Mouse (Mus musculus) adrenal gland, postnatal 4 days (tissue): ENCODE data around the gene Lif. TPM values are rescaled to one million over a fixed set of nuclear protein-coding genes. Genes with fewer than 3 reads are reported as not detected.

Experiments
- DNase-seq, 2 experiments: peaks; one replicate each; pipeline ENCODE4 v3.0.0; 2021 to 2022; ENCODE audit warnings: low spot score in 2 of 2, mixed read lengths in 2 of 2
- total RNA-seq, 2 experiments: library from RNA; stranded (reverse); gene quantifications; 2 replicates each; pipeline ENCODE4 v1.2.3; 2021

The Lif gene
- total RNA-seq, 2 experiments from 2014 or later, result 0.76 to 0.99 TPM

DNA sequence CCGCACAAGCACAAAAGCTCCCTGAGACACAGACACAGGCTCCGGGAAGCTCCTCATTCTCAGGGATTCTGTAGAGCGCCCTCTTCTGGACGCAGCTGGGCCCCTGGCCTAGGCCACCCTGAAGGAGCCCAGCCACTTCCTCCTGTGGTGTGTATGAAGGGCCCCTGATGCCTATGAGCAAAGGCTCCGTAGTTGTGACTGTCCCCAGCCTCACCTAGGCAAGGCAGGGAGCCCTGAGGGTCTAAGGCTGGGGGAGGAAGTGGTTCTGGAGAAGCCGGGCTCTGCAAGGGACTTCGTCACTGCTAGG is 3.8 kb downstream of the Lif start:
- DNase-seq, result peak in 1 of 2 experiments; percentile 49

DNA sequence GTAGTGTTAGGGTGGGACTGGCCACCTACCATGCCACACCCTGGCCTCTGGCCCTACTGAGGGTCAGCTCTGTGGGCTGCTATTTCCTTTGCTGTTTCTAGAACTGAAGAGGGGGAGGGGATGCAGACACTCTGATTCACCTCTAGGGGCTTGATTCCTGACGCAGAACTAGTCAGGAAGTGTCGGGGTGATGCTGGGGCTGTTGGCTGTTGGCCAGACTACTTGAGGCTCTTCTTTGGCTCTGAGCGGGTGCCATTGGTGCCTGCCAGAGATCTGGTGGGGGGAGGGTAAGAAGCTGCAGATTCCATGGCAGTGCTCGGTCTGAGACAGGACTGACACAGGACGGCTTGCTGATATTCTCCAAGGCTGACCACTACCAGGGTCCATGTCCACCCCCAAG is 4.6 kb downstream of the Lif start:
- no peak for DNase-seq

DNA sequence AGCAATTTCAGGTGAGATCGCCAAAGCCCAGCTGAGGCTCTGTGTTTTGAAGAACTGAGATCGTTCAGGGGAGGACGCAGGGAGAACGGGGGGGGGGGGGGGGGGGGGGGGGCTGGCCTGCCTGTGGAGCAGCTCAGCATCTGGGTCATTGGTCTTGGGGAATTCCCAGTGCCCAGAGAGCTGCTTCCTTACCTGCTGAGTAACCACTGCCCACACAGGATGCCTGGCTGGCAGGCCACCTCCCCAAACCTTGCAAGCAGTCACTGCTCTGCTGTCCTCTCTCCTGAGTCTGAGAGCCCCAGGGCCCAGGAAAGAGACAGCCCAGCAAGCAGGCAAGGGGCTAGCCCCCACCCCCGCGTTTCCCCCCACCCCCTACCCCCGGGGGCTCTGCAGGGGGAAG is 5.5 kb downstream of the Lif start:
- no peak for DNase-seq

DNA sequence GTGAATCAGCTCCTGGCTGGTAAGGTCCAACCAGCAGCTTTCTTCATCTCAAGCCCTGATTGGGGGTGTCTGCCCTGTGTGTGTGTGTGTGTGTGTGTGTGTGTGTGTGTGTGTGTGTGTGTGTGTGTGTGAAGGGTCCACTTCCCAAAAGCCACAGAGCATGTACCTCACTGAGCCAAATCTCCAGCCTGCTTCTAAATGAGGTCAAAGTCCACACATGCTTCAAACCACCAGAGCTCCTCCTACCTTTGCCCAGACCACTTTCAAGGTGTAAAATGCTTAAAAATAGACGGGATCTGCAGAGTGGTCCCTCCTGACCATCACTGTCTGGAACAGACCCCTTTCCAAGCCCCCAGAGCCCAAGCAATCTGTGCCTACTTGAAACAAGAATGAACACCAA is 5.9 kb downstream of the Lif start:
- DNase-seq, result no peak

DNA sequence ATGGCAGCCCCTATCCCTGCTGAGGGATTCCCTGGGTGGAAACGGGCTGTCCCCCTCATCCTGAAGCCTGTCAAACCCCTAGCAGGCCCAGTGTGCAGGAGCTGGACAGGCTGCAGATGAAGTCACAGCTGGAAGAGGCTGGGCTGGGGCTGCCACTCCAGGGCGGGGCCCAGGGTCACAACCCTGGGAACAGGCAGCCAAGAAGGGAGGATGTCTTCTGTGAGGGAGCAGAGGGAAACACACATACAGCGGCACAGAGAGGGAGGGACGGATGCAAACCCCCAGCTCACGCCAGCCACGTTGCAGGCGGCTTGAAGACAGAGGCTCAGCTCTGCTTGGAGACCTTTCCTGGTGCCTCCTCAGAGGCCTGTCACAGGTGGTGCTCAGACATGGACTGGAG is 6.7 kb downstream of the Lif start:
- DNase-seq, result no peak

DNA sequence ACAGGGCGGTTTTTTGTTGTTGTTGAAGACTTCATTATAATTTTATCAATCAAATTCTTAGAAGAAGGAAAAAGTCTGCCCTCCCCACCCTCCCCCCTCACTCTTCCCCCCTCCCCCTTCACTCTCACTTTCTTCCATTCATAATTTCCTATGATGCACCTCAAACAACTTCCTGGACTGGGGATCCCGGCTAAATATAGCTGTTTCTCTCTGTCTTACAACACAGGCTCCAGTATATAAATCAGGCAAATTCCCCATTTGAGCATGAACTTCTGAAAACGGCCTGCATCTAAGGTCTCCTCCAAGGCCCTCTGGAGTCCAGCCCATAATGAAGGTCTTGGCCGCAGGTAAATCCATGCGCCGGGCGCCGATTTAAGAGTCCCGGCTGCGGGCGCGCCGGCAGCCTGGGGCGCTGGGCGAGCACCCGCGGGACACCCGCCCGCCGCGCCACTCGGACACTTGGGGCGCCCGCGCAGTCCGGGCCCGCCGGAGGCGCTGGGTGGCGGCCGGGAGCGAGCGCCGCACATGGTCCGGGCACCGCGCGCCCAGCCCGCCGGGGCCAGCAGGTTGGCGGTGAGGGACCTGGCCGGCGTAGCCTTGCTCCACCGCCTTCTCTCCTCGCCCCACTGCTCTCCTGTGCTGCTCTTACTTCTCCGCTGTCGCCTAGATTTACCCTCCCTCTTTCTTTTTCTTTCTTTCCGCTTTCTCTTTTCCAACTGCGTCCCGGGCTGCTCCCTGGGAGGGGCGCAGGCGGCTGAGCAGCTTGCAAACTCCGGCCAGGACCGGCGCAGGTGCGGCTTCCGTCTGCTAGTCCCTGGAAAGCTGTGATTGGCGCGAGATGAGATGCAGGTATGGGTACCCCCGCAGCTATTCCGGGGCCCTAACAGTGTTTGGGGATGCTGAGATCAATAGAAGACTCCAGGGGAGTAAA is 9.2 kb downstream of the Lif start:
- DNase-seq, result no peak

DNA sequence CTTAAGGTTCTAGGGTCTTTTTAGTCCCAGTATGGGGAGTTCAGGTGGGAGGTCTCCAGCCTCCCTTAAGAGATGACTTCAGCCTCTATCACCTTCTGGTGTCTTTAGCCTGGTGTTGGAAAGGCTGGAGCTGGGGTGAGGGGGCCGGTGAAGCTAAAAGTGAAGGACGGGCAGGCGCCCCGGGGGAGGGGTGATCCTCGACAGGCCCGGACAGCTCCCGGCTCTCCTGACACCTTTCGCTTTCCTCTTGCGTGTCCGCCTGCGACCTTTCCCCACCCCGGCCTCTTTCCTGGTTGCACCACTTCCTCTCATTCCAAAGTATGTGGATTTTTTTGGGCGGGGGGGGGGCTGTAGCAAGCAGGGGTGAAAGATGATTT is 9.8 kb downstream of the Lif start:
- DNase-seq, result no peak

DNA sequence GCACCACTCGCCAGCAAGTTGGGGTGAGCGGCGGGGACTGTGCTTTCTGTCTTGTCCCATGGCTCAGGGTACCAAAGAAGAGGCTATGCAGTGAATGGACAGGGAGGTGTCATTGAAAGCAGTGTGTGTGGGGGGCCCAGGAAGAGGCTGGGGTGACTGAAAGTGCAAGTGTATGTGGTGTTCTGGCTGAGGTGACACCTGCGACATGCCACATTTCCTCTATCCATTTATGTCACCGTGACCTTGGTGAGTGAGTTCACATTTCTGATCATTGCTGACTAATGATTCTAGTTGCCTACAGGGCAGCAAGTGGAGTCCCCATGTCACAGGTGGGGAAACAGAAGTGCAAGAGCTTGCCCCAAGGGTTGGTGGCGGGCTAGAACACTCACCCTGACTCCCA is 11.1 kb downstream of the Lif start:
- DNase-seq, result no peak

DNA sequence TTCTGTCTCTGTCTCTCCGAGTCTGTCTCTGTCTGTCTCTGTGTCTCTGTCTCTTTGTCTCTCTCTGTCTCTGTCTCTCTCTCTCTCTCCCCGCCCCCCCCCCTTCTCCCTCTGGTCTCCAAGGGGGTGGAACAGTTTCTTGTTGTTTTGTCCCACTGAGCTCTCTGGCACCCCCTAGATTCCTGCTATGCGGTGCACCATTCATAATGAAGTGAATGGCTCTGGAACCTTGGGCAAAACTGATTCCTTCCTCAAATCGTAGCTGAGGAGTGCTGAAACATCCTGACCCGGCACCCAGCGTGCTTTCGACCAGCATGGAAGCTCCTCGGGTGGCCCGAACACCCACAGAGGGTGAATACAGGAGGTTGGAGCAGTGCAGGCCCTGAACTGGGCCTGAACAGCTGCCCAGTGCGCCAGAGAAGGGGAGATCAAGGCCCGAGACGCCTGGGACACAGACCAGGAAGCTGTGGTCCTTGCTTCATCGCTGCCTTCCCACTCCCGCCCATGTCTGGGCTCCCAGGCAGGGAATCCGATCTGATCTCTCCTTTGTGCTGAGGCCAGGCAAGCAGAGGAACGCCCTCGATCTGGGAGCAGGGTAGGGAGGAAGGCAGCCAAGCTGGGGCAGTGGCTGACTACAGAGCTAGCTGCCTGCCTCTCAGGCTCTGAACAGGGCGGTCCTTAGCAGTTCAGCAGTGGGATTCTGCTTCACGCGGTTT is 13.5 kb downstream of the Lif start:
- no peak for DNase-seq

DNA sequence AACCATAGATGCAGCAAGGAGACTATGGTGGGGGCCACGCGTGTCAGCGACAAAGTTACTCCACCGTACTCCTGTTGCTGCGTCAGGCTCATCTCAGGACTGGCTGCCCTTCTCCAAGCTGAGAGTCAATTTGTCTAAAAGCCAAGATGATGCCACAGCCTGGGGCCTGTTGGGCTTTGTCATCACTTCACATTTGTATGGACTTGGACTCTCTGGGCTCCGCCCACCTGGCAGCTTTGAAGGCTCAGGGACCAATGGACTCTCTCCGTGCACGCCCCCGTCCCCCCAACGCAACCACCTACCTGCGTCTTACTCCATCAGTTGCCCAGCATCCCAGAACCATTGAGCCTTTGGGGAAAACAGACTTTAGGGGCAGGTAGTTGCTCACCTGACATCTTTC is 14.2 kb downstream of the Lif start:
- no peak for DNase-seq

DNA sequence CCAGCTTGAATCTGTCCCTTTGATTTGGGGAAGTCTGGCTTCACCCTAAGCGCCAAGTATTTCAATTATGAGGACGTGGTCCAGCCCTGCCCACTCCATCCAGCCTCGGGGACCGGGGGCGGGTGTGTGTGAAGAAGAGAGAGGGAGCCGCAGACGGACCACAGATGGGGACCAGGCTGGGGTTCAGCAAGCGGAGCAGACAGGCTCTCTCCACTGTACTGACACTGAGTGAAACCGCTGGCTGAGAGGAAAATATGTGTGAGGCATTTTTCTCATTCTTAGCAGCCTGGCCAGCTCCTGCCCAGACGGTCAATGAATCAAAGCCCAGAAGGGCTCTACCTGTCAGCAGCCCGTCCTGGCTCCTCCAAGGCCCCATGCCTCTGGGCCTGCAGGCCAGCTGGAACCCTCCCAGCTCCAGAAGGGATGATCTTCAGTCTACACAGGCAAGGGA is 19.1 kb downstream of the Lif start:
- DNase-seq, result no peak

DNA sequence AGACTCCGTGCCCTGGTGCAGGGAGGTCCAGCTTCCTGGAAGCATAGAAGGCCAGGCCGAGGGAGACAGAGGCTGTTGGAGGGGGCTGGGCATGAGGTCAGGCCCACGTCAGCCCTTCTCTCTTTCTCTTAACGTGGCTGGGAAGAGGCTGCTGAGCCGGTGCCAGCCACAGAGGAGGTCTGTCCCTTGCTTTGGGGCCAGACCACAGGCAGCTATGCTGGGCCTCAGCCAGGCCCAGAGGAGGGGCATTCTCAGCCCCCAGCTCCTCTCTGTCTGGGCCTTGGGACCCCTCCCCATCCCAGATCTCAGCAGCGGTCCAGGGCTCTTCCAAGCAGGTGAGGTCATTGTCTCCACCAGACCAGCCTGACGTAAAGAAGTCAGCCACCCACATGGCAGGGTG is 22.6 kb downstream of the Lif start:
- DNase-seq, result no peak

DNA sequence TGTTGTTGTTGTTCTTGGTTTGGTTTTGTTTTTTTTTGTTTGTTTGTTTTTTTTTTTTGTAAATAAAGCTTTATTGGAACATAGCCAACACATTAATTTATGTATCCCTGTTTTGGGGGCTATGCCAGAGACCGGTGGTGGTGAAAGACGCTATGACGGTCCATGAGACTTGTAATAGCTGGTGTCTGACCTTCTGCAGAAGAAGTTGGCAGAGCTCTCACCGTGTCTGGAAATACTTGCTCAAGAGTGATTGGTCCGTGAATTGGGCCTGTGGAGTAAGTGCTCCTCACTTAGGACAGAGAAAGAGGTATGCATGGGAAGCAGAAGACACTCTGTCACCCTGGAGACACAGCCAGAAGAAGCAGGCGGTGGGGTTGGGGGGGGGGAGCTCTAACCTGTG is 24.5 kb downstream of the Lif start:
- no peak for DNase-seq

DNA sequence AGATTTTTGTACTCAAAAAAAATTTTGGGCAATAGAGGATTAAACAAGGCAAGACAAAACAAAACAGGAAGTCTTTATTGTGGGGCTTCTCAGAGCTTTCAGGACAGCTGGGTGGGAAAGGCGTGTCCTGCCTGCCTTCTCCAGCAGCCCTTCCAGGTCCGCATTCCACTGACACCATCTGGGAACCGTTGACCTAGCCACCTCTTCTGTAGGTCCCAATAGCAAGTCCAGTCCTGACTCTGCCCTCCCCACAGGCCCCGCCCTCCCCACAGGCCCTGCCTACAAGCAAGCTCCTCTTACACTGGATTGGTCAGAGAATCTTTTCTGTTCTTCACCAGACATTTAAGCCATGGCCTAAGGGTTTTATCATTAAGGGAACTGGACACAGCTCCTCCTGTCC is 26.3 kb downstream of the Lif start:
- DNase-seq, result no peak

DNA sequence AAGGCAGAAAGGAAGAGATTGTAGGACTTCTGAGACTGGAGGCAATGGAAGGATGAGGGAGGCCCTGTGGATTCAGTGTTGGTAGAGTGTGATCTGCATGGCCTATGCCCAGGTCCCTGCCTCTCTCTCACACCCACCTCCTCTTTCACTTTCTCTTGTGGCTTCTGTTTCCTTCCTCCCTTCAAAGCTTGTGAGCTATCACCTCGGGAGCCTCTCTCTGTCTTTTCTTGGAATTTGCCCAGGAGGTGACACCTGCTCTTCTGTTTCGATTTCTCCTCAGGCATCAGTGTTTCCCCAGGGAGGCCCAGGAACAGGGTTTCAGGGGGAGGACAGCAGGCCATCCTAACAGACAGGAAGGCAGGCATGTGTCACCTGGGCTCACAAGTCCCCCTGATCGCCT is 31.9 kb downstream of the Lif start:
- DNase-seq, result no peak

DNA sequence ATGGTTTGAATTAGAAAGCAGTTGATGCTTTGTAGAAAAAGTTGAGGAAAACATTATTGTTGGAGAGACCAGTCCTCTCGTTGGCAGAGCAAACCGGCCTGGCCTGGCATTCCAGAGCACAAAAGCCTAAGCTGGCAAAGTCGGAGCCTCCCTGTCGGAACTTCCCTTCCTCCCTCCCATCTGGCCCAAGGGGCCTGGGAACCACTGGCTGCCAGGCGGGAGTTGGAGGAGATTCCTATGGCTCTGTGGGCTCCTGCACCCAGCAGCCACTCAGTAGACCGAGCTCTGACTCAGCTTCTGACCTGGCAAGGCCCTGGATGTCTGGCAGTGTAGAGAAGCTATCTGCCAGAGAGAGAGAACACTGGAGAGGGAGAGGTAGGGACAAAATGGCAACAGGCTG is 34.3 kb downstream of the Lif start:
- no peak for DNase-seq

DNA sequence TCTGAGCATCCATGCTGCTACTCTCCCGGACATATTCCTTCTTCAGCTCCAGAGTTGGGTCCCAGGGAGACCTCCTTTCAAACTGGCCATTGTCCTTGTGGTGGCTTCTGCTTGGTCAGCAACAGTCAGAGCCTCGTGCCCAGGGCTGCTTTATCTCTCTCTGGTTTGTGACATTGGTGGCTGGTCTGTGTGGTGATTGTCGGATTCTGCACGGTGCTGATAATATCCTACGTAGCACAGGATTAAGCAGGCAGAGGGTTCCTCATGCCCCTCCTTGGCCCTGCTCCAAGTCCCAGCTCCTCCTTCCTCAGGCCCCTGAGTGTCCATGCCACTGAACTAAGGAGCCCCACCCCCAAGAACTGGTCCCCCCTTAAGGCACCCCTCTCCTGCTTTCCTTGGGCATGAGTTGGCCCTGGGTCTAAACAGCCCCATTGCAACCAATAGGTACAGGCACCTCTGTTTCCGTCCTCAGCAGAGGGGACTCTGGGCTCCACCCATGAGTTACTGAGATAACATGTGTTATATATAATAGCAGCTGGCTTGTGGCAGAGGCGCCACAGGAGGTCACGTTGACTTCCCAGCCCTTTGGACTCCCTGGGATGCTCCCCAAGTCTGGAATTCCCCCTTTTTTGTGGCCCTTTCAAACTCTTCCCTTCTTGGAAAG is 35.0 kb downstream of the Lif start:
- DNase-seq, result no peak

DNA sequence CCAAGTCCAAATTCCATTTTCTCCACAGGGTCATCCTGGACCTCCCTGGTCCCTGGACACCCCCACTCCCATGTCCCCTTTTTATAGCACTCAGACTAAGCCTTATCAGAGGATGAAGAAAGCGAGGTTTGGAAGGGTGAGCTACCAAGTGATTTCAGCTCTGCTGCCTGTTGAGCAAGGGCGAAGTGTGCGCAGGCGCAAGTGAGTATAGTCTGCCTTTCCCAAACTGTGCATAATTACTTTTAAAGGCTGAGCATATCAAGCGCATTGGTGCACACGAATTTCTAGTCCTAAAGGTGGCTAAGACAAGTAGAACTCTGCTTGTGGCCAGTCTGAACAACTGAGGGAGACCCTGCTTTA is 35.5 kb downstream of the Lif start:
- no peak for DNase-seq

DNA sequence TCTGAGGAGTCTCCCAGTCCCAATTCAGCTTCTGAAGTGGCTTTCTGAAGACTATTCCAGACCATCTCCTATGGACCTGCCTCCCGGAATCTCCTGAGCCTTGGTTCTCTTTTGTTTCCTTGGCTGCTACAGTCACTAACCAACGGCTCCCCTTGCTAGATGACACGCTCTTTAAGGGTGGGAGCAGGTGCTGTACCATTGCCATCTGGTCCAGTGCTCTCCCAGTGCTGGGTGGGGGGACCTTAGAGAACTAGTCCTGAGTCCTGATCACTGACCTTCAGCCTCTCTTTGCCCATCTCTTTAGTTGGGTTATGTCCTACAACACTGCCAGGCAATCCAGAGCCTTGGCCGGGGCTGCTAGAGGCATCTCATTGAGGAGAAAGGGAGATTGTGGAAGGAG is 36.1 kb downstream of the Lif start:
- no peak for DNase-seq

DNA sequence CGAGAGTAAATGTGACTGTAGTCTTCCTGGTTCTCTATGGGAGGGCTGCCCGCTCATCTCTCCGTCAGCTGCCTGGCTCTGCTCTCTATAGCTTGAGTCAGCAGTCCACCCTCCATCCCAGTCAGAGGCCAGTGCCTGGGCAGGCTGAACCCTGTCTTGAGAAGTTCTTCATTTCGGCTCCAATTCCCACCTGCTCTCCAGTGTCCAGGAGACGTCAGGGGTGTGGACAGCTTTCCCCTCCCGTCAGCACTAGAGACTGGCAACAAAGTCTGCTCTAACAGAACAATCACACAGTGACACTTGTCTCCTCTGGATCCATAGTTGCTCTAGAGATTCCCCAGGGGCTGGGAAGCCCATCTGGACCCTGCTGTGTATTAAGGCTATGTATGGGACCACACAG is 36.7 kb downstream of the Lif start:
- DNase-seq, result no peak

DNA sequence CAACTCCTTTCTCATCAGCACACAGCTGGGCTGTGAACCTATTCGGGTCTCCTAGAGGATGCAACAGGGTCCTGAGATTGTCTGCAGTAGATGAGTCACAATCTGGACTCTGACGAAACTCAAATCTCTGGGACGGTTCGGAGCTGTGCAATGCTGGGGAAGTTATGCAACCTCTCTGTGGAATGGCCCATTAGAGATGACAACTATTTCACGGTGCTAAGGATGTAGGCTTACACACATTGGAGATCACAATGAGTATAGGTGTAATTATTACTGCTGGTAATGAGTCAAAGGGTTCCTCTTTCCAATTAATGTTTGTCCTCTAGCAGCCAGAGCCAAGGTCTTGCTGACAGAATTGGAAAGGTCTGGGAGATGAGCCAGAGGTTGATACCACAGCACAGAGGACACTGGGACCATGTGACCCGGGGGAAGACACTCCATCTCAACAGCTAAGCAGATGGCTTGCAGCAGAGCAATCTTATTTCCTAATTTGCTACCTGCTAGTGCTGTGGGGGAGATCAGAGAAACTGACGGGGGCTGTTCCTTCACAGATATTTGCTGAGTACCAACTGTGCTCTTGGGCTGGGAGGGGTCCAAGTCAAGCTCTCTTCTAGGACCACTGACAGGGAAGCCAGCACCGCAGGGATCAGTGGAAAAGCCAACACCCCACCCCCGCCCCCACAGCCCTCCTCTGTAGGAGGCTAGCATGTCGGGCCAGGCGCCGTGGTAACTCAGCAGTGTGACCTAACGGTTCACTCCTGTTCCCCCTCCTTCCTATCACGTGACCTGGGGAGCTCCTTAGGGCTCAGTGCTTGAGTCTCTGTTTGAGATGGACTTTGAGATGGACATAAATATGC is 37.4 kb downstream of the Lif start:
- DNase-seq, result no peak
